In the genomic region with DNA sequence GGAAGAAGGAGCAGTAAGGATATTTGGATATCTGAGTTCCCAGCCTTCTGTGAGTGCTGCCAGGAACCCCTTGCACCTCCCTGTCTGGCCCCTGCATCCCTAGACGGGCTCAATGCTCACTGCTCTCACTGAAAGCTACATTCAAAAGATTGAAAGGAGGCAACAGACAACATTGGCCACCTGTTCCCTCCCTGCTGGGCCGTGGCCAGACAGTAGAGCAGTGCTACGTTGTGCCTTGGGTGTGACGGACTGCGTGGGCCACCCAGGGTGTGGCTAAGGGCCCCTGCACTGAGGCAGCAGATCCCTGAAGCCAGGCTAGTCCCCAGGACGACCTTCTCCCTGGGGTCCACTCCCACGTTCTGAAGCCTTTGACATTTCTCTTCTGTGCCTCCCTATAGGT, we compare ENCODE assay signal across 13 mouse cellular contexts. TPM values are rescaled to one million over a fixed set of nuclear protein-coding genes. Genes with fewer than 3 reads are reported as not detected.
DNase-seq lines count a peak whose midpoint lies in the region; ATAC-seq and TF ChIP-seq lines count a peak whose summit lies in the region.
"Had no signal": no experiment of that assay in that cellular context is flagged by ENCODE, and none has a peak within 500 bp of the region (broad histone marks: within the 10 kb centered on the region; RNA-seq: fewer than 3 reads in every experiment).

No protein-coding gene starts in this region.

- DNase-seq in cerebellum, postnatal 25 days, result peak; percentile 56 to 70
- DNase-seq in cerebellum, adult 11-12 months, result no peak
- DNase-seq in heart, adult 9 months (ENCODE audit: low spot score in 2 of 2), result no peak
- DNase-seq in testis, postnatal 10 days (ENCODE audit: low spot score), result no peak
- no peak for DNase-seq in thymus, postnatal 36 days
- DNase-seq in layer of hippocampus, adult 2 months (ENCODE audit: low spot score in 2 of 2), result no peak
- DNase-seq: adrenal gland, postnatal 10 days; kidney, adult 9 months had no signal

- H3K9me3 ChIP-seq in heart, embryonic 15.5 days (replicated peaks), result no peaks in the 10 kb centered on the region

- no peak overlapping the region for H3K4me3 ChIP-seq in heart, embryonic 15.5 days
- H3K4me3 ChIP-seq in testis, adult 2 months (ENCODE audit: control insufficient read depth, low read depth, low read length), result peak overlapping the region; percentile 20; the same call in 1 of the 2 replicates
- no peak overlapping the region for H3K4me3 ChIP-seq in layer of hippocampus, adult 2 months
- H3K4me3 ChIP-seq: erythroblast, embryonic 14.5 days had no signal

- no peaks in the 10 kb centered on the region for H3K27me3 ChIP-seq in heart, embryonic 15.5 days
- no peaks in the 10 kb centered on the region for H3K27me3 ChIP-seq in testis, adult 2 months (ENCODE audit: control insufficient read depth, insufficient read depth, low read length)

- WGBS in heart, embryonic 15.5 days, result 27% methylated on average over 7 of the region's 7 CpGs

- 0 out of 2 replicates have a peak, but pooled peaks have one; percentile 2 for TF ChIP-seq CTCF in testis, adult 2 months (IDR thresholded peaks at IDR 0.05; ENCODE audit: control insufficient read depth, insufficient read depth, insufficient replicate concordance, low read depth, low read length)
- no peak for TF ChIP-seq CTCF in layer of hippocampus, adult 2 months (conservative IDR thresholded peaks at IDR 0.05)

- peak overlapping the region; percentile 16; the same call in 1 of the 2 replicates for H3K9ac ChIP-seq in heart, embryonic 15.5 days

- no peak for TF ChIP-seq POLR2A in testis, adult 2 months (IDR thresholded peaks at IDR 0.05; ENCODE audit: control insufficient read depth, low read depth, low read length)

- ATAC-seq in heart, embryonic 15.5 days (replicated peaks; ENCODE audit: insufficient number of reproducible peaks, insufficient read depth, low FRiP score, low read depth), result no peak

- 0 out of 2 replicates have a peak overlapping the region, but pooled peaks have one; percentile 0 for H3K27ac ChIP-seq in heart, embryonic 15.5 days
- no peak overlapping the region for H3K27ac ChIP-seq in testis, adult 2 months (ENCODE audit: control insufficient read depth, insufficient read depth, low read depth, low read length)
- no peak overlapping the region for H3K27ac ChIP-seq in layer of hippocampus, adult 2 months

- H3K36me3 ChIP-seq in heart, embryonic 15.5 days, result no peaks in the 10 kb centered on the region
- no peaks in the 10 kb centered on the region for H3K36me3 ChIP-seq in testis, adult 2 months (ENCODE audit: control insufficient read depth, insufficient read depth, low read length)

- peaks cover 42% of the 10 kb centered on the region for H3K4me1 ChIP-seq in heart, embryonic 15.5 days (replicated peaks)
- H3K4me1 ChIP-seq in testis, adult 2 months (ENCODE audit: control insufficient read depth, insufficient read depth, low read length), result peaks cover 11% of the 10 kb centered on the region

- no peak overlapping the region for H3K4me2 ChIP-seq in heart, embryonic 15.5 days

RNA-seq across cellular contexts. Expression of a gene that starts 52.5 kb away (rescaled TPM):
- 0.14 and 0.39 TPM in 2 replicates for polyA plus RNA-seq in heart, embryonic 15.5 days (2015; fragmentation: Nextera tagmentation; extraction: Ambion mirVana)
- 0.05 and 0.10 TPM in 2 replicates for polyA plus RNA-seq in testis, adult 2 months (2012; rRNA removed)
- total RNA-seq in layer of hippocampus, adult 2 months (2021), result under 1 TPM in 1 of 2 experiments, not detected in 1; 0.22 TPM
- total RNA-seq: layer of hippocampus, adult 8-10 months; megakaryocyte progenitor cell, adult 5-6 weeks had no signal
- polyA plus RNA-seq: erythroblast, embryonic 14.5 days had no signal

Comparison
In these comparisons a context has a peak if more than half of its experiments do, and no peak if none do; other contexts are left out.
1. DNase-seq: peak in cerebellum, postnatal 25 days (2 of 2); none in cerebellum, adult 11-12 months (single experiment), heart, adult 9 months (0 of 2), testis, postnatal 10 days (single experiment), thymus, postnatal 36 days (0 of 2) and layer of hippocampus, adult 2 months (0 of 2).